Mouse (Mus musculus): ENCODE measurements around the gene Snap47.
"Not testable (repeated sequence)": the region's sequence is repeated elsewhere in the genome, so short reads cannot be mapped to it uniquely, and the experiment has no call there.

Gene Snap47

DNA sequence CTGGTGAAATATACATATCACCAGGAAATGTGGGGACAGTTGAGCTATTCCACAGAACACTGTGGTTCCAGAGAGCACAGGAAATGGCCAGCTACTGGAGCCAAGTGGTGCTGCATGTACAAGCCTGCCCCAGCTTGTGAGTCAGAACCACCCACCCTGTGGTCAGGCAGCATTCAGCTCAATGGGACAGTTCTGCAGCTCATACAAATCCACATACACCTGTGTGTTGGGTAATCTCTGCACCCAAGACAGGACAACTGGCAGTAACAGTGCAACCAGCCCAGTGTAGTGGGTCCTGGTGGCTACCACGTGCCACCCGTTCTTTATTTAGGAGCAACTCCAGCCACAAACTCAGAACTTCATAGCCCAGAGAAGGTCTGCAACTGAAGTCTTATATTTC is 29.0 kb downstream of the Snap47 start:
- no peak for DNase-seq

DNA sequence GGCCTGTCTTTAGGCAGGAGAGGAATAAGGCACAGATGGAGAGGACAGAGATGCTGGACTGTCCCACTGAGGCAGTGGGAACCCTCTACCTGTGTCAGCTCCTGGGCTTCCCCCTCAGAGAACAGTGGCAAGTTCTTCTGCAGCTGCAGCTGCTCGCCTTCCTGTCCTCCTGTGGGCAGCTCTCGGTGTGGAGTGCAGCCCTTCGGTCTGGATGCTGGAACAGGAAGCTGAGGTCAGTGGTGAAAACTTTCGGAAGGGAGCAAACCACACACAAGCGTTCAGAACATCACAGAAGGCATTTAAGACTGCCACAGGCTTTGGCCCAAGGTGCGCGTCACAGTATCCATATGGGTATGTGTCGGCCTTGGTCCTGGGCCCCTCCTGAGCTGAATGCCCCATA is 29.6 kb downstream of the Snap47 start:
- no peak for DNase-seq

- DNase-seq, result no peak
Observed at GRCm38 (mm10) chr11:59418708-59419107, 32.3 kb downstream of the Snap47 start.

GRCm38 (mm10) chr11:59412999-59413863 is 37.8 kb downstream of the Snap47 start:
- DNase-seq, result no peak

DNA sequence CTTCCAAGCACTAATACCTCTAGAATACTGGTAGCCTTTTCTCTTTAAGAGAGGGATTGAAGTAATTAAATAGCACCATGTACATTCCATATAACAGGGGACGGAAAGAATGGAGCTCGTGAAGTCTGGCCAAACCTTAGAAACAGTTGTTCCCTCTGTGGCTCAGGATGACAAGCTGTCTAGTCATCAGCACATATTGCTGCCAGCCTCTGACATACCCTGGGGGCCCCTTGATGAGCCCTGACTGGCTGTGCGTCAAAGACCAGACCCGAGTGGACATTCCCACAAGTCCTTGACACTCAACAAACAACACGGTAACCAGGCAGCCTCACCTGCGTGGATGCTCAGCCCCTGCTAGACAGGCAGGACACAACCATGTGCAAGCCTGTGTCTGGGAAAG is 38.9 kb downstream of the Snap47 start:
- no peak for DNase-seq

- no peak for DNase-seq
Observed at GRCm38 (mm10) chr11:59410851-59411250, 40.1 kb downstream of the Snap47 start.

- DNase-seq, result no peak
Observed at GRCm38 (mm10) chr11:59405761-59406160, 45.2 kb downstream of the Snap47 start.

- DNase-seq, result no peak
Observed at GRCm38 (mm10) chr11:59400876-59401275, 50.1 kb downstream of the Snap47 start.

- DNase-seq, result no peak
Observed at GRCm38 (mm10) chr11:59399830-59400229, 51.2 kb downstream of the Snap47 start.

GRCm38 (mm10) chr11:59397536-59398371 is 53.2 kb downstream of the Snap47 start:
- DNase-seq, result no peak

DNA sequence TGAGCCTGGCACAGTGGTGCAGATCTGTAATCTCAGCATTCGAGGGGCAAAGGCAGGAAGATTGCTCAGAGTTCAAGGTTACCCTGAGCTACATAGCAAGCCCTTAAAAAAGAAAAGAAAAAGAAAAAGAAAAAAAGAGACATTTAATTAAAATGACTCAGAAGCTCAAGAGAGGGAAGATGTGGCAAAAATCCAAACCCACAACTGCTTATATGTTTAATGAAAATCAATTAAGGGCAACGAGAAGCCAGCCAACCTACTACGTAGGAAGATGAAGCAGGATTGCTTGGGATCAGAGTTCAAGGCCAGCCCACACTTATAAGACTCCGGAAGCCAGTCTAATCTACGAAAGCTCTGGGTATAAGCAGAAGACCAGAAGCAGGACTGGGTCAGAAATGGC is 56.5 kb downstream of the Snap47 start:
- DNase-seq, result no peak

GRCm38 (mm10) chr11:59393591-59393990 is 57.4 kb downstream of the Snap47 start:
- no peak for DNase-seq

DNA sequence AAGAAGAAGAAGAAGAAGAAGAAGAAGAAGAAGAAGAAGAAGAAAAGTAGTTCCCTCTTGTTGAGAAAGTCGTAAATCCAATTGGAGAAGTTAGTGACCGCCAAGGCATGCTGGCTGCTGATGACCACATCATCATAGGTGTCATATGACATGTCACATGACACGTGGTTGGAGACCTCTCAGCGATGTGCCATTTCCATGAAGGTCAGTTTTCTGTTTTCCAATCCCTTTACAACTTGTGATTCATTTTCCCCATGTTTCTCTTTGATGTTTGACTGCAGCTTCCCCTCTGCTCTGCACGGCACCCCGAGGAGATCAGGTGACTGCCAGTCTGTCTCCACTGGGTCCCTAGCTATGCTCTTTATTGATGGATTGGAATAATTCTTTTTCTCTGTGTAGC is 58.7 kb downstream of the Snap47 start:
- no peak for DNase-seq

DNA sequence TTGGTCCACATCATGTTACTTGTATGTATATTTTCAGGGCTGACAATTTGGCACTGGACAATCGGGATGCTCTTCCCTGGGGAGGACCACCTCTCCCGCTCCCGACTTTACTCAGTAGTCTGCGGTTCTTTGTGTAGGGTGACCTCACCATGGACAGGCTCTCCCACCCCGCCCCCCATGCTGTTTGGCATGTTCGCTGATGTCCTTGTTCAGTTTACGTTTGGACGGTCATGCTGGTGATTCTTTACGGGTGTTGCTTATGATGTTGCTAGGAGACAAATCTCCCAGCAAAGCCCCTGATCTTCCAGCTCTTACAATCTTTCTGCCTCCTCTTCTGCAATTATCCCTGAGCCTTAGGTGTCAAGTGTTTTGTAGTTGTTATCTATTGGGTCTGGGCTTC is 60.5 kb downstream of the Snap47 start:
- DNase-seq, result no peak

DNA sequence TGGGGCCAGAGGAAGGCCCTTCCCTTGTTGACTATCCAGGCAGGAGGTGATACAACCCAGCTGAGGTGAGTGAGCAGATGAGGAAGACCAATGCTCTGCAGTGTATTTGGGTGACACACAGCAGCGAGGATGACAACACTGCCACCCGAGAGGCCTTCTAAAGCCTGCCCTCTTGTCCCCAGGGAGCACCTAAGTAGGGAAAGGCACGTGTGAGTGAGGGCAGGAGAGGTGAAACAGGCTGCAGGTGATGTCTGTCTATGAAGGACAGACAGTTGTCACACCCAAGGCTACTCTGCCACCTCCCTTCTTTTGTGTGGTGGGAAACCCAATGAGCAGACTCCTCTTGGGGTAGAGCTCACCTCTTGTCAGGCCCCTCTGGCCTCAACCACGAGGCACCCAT is 61.4 kb downstream of the Snap47 start:
- no peak for DNase-seq

DNA sequence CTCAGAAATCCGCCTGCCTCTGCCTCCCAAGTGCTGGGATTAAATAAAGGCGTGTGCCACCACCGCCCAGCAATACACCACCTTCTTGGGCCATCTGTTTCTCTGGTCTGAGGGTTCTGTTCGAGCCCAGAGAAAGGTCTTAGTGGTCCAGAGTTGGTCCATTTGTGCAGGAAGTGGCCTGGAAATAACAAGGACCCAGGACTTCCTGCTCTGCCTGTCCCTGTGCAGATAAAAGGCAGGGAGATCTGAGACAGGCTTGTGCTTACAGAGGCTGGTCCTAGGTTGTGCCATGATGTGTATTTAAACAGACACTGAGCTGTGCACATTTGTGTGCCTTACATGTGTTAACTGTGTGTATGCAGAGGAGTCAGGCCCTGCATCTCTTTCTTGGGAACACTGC is 62.2 kb downstream of the Snap47 start:
- DNase-seq, result no peak

DNA sequence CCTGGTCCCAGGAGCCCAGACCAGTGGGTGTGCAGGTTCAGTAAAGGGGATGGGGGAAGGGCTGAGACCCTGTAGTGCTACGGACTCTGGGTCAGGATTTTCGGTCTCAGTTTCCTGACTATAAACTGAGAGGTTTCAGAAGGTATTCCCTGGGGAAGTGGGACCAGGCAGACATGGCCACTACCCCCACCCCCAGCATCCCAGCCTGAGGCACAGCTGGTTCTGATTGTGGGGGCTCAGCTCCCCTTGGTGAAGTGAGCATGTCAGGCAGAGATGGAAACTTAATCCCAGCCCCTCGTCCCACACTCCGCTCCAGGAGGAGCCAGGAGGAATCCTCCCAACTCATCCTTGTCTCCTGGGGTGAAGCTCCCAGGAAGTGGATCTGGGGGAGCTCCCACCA is 63.5 kb downstream of the Snap47 start:
- DNase-seq, result no peak

DNA sequence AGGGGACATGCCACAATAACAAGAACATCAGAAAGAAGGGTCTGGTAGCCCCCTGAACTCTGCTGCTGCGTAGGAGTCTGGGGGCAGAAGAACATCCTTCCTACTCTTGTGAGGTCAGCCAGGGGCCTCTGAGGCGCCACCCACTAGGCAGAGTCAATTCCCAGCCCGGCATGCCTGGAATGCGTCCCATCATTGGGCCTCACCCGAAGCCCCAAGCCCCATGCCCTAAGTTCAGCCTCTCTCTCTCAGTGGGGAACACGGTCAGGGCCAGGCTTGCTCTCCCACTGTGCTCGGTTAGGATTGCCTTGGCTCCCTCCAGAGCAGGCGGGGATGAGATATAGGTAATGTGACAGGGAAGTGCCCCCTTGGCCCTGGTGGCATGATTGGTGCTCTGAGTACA is 65.9 kb downstream of the Snap47 start:
- no peak for DNase-seq

- peak; percentile 16 to 29 for DNase-seq
Observed at GRCm38 (mm10) chr11:59384441-59384959, 66.5 kb downstream of the Snap47 start.

- no peak for DNase-seq
Observed at GRCm38 (mm10) chr11:59379547-59379946, 71.4 kb downstream of the Snap47 start.

GRCm38 (mm10) chr11:59377999-59378398 is 73.0 kb downstream of the Snap47 start:
- DNase-seq, result no peak

DNA sequence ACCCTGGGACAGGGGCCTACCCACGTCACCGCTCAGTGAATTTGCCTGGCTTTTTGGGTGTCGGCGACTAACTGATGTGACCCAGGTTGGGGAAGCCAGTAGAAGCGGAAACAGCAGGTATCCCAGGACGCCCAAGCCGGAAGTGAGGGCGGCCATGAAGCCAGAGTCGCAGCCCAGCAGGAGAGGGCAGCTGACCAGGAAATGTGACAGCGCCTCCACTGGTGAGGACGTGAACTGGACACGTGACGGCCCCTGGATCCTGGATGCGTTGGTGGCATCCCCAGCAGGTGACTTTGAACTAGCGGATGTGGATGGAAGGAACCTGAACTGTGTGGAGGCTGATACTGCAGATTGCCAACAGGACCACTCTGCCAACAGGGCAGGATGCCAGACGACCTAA is 75.5 kb downstream of the Snap47 start, which contains the start of gene Prss38:
Gene Prss38, minus strand, starts transcription at position 183 of the 400 bp plus-strand sequence.
- no peak for DNase-seq

GRCm38 (mm10) chr11:59369848-59370247 is 81.1 kb downstream of the Snap47 start:
- DNase-seq, result no peak

DNA sequence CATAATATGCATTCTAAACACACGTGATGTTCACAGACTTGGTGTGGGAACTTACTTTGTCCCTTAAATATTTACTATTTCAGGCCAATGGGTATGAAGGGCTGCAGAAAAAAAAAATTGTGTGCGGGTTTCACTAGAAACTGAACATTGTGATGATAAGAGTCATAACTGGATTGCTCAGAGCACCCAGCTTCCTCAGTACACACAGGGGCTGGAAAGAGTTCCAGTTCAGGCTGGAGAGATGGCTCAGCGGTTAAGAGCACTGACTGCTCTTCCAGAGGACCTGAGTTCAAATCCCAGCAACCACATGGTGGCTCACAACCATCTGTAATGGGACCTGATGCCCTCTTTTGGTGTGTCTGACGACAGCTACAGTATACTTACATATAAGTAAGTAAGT is 83.0 kb downstream of the Snap47 start:
- not testable (repeated sequence) for DNase-seq

Measured in lung, adult 18-20 months (tissue).